Mouse (Mus musculus) midbrain, embryonic 14.5 days (tissue): ENCODE measurements at regions not wholly inside any gene's neighbourhood (a gene's known extent, or its start where the extent isn't known, plus 50 kb on each side); places are given as distances from the start of the nearest gene placed in this dataset.

Source experiments
- ATAC-seq: fragments of 200-750 bp; cut with Nextera tagmentation; 2 replicates; pipeline ENCODE4 v1.8.0; 2017; ENCODE audit warnings: moderate number of reproducible peaks, moderate library complexity; ENCODE audit not compliant: low FRiP score, low TSS enrichment
- DNase-seq: peaks from one replicate; pipeline ENCODE4 v3.0.0-alpha.2; 2015
- H3K27ac ChIP-seq: fragments of 300-500 bp; sonication (generic); replicated peaks from 2 replicates; pipeline ENCODE4 v1.5.1; 2014; ENCODE audit warnings: mild to moderate bottlenecking, low read depth, low read length, moderate library complexity
- H3K27me3 ChIP-seq: fragments of 300-500 bp; sonication (generic); 2 replicates; pipeline ENCODE4 v1.6.1; 2014; ENCODE audit warnings: low read length, control low read depth, mixed read lengths; ENCODE audit not compliant: control insufficient read depth, insufficient read depth
- H3K36me3 ChIP-seq: fragments of 300-500 bp; sonication (generic); 2 replicates; pipeline ENCODE4 v1.6.1; 2014; ENCODE audit warnings: low read length, control low read depth; ENCODE audit not compliant: control insufficient read depth, insufficient read depth
- H3K4me1 ChIP-seq: fragments of 300-500 bp; sonication (generic); 2 replicates; pipeline ENCODE4 v1.6.1; 2014; ENCODE audit warnings: mild to moderate bottlenecking, antibody characterized with exemption, low read length, control low read depth; ENCODE audit not compliant: control insufficient read depth, insufficient read depth
- H3K4me2 ChIP-seq: fragments of 300-500 bp; sonication (generic); 2 replicates; pipeline ENCODE4 v1.6.1; 2014; ENCODE audit warnings: mild to moderate bottlenecking, low read length, moderate library complexity
- H3K4me3 ChIP-seq: fragments of 300-500 bp; sonication (generic); replicated peaks from 2 replicates; pipeline ENCODE4 v1.5.1; 2014; ENCODE audit warnings: low read depth, low read length
- H3K9ac ChIP-seq: fragments of 300-500 bp; sonication (generic); replicated peaks from 2 replicates; pipeline ENCODE4 v1.6.1; 2014; ENCODE audit warnings: mild to moderate bottlenecking, low read length, moderate library complexity
- H3K9me3 ChIP-seq: fragments of 300-500 bp; sonication (generic); 2 replicates; pipeline ENCODE4 v1.6.1; 2016; ENCODE audit warnings: low read length, control low read depth, mixed read lengths; ENCODE audit not compliant: control insufficient read depth
- WGBS: fragments of 180-500 bp; shearing (Covaris S2); extraction: QIAGEN DNeasy Blood & Tissue Kit; methylation state at CpG from one replicate; pipeline ENCODE4 v1.1.7; 2014; 5-methylcytosine and 5-hydroxymethylcytosine counted together

DNA sequence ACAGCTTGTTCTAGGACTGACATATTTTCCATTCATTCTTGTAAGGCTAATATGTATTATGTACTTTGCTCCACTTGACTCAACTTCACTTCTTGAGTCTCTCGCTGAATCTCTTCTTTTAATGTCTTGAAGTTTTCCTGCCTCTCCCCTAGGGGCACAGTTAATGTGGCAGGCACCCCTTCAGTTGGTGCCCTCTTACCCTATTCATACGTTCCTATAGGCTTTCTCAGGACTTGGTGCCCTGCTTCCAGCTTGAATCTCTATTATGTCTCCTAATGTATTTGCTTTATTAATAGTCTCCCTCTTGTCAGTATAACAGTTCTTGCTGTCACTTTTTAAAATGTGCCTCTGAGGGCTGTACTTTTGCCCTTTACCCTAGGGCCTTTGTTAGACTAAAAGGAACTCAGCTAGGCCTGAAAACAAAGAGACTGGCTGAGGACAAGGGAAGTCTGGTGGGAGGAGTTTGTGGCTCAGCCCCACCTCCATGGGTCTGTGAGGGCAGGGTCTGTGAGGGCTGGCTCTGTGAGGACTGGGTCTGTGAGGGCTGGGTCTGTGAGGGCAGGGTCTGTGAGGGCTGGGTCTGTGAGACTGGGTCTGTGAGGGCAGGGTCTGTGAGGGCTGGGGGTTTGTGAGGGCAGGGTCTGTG, 362.9 kb upstream of the Nr5a2 start:
- Histone ChIP-seq H3K27ac (0 out of 2 replicates have a peak overlapping the region, but pooled peaks have one; percentile 13), H3K4me2 (no peak overlapping the region), H3K9me3 (no peaks in the 10 kb centered on the region), H3K4me3 (no peak overlapping the region), H3K4me1 (no peaks in the 10 kb centered on the region), H3K27me3 (no peaks in the 10 kb centered on the region), H3K9ac (no peak overlapping the region), H3K36me3 (no peaks in the 10 kb centered on the region)
- DNase-seq (peak; percentile 30), ATAC-seq (0 out of 2 replicates have a peak, but pooled peaks have one; percentile 37)
- WGBS, result 25% methylated on average over 2 of the region's 2 CpGs

DNA sequence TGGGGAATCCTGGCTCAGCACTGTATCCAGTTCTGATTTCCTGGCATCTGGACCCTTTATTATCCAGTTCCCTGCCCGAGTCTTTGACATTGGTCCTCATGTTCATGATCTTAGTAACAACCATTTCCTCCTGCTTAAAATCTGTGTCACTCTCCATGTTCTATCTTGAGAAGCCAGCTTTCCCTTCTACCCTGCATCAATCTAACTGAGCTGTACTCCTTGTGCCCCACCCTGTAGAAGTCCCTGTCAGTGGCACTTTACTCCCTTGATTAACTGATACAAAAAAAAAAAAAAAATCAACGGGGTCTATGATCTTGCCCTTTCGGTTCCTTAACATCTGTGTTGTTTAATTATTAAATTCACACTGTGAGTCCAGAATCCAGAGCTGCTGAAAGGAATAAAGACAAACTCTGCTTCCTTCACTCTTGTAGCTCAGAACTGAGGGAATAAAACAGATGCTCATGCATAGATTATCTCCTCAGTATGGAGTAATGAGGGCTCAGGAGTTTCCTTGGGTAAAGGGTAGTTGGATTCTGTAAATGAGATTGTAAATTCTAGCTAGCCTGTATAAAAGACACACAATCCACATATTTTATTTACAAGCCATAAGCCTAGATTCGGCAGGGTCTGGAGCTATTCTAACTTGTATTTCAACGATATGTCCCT, 342.6 kb upstream of the Nr5a2 start:
- H3K27ac ChIP-seq, result no peak overlapping the region
- H3K4me2 ChIP-seq, result no peak overlapping the region
- H3K4me1 ChIP-seq, result no peaks in the 10 kb centered on the region
- no peak for ATAC-seq
- H3K27me3 ChIP-seq, result no peaks in the 10 kb centered on the region
- H3K36me3 ChIP-seq, result no peaks in the 10 kb centered on the region
- 75% methylated on average over 5 of the region's 5 CpGs for WGBS
- DNase-seq, result peak; percentile 13
- no peak overlapping the region for H3K9ac ChIP-seq
- H3K9me3 ChIP-seq, result no peaks in the 10 kb centered on the region
- H3K4me3 ChIP-seq, result no peak overlapping the region

DNA sequence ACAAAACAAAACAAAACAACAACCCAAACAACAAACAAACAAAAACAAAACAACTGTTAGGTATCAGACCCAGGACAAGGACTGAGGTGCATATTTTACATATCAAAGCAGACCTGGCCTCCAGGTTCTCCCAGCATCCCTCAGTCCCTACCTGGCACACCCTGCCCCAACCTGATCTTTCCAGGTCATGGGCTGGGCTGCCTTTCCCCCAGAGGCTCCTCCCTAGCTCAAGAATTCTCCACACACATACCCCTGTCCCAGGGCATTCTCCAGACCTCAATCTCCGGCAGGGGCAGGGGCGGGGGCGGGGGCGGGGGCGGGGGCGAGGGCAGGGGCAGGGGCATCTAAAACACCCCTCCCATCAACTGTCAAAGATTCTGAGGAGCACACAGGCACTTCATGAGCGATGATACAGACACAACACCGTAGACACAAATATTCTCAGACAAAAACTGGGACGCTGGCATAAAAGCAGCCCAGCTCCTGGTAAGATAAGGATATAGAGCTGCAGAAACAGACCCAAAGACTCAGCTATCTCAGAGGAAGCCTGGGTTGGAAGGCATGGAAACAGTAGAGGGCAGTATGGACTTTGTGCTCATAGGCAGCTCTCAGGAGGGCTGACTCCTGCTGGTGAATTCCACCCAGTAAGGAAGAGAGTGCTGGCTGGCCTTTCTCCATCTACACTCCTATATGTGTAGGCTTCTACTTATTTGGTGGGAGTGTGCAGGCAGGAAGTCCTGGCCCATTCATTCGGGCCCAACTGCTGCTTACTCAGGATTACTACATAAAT, 337.7 kb upstream of the Nr5a2 start:
- Histone ChIP-seq H3K27ac (no peak overlapping the region), H3K4me1 (no peaks in the 10 kb centered on the region), H3K4me3 (no peak overlapping the region), H3K36me3 (no peaks in the 10 kb centered on the region), H3K9ac (no peak overlapping the region), H3K4me2 (no peak overlapping the region), H3K27me3 (no peaks in the 10 kb centered on the region), H3K9me3 (no peaks in the 10 kb centered on the region)
- WGBS, result 59% methylated on average over 10 of the region's 10 CpGs
- DNase-seq (peak; percentile 23), ATAC-seq (no peak)

DNA sequence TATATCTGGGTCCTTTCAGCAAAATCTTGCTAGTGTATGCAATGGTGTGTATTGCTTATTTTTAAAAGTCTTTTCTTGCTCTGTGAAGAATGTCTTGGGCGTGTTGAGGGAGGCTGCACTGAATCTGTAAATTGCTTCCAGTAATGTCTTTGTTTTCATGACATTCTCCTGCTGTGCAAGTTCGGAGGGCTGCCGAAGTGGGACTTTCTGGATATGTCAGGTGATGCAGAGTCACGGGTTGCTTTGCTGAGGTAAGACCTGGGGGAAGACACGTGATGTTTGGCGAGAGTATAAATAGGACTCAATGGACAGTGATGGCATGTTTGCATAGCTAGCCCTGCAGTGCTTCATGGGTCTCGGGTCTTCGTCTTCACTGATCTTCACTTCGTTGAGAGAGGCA, 329.2 kb upstream of the Nr5a2 start:
- no peak overlapping the region for H3K27ac ChIP-seq
- WGBS, result 86% methylated on average over 9 of the region's 9 CpGs
- ATAC-seq, result no peak
- H3K27me3 ChIP-seq, result no peaks in the 10 kb centered on the region
- H3K4me1 ChIP-seq, result no peaks in the 10 kb centered on the region
- no peak overlapping the region for H3K4me2 ChIP-seq
- H3K36me3 ChIP-seq, result no peaks in the 10 kb centered on the region
- no peaks in the 10 kb centered on the region for H3K9me3 ChIP-seq
- no peak overlapping the region for H3K9ac ChIP-seq
- no peak overlapping the region for H3K4me3 ChIP-seq
- DNase-seq, result no peak

DNA sequence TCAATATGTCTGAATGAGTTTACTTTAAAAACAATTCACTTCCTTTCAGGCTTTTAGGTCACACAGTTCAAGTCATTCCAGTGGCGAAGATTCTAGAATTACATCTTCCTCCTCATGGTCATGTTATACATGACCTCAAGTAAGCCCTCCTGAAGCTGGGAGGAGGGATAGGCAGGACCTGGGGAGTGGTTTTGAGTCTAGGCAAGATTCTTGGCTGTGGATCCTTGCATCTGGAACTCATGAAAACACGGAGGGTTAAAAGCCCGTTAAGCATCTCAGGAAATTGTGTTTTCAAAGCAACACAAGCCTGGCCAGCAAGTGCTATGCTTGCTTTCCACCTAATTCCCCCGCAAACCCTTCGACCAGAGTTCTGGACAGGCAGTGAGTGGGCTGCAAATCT, 323.0 kb upstream of the Nr5a2 start:
- Histone ChIP-seq H3K4me3 (no peak overlapping the region), H3K27ac (no peak overlapping the region), H3K27me3 (no peaks in the 10 kb centered on the region), H3K4me2 (no peak overlapping the region), H3K36me3 (no peaks in the 10 kb centered on the region), H3K4me1 (no peaks in the 10 kb centered on the region), H3K9me3 (no peaks in the 10 kb centered on the region), H3K9ac (no peak overlapping the region)
- DNase-seq, result no peak
- WGBS, result 91% methylated on average over 5 of the region's 5 CpGs
- ATAC-seq, result no peak

DNA sequence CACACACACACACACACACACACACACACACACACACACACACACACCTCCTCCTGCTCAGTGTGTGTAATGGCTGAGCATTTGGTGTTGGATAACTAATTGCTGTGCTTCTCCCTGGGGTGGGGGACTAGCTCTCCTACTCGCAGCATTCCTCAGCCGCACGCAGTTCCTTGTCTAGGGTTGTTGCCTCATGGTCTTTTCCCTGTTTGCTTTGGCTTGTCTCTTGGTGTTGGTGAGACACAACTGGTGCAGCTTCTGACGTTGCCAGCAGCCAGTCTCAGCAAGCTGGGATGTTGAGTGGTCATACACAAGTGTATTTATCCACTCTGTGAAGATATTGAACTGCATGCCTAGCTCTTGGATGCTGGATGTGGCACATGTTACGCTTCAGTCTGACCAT, 322.2 kb upstream of the Nr5a2 start:
- no peak overlapping the region for H3K27ac ChIP-seq
- ATAC-seq (no peak), DNase-seq (no peak)
- H3K27me3 ChIP-seq, result no peaks in the 10 kb centered on the region
- no peak overlapping the region for H3K9ac ChIP-seq
- no peak overlapping the region for H3K4me2 ChIP-seq
- no peak overlapping the region for H3K4me3 ChIP-seq
- H3K36me3 ChIP-seq, result no peaks in the 10 kb centered on the region
- WGBS, result 83% methylated on average over 5 of the region's 5 CpGs
- H3K4me1 ChIP-seq, result no peaks in the 10 kb centered on the region
- H3K9me3 ChIP-seq, result no peaks in the 10 kb centered on the region

DNA sequence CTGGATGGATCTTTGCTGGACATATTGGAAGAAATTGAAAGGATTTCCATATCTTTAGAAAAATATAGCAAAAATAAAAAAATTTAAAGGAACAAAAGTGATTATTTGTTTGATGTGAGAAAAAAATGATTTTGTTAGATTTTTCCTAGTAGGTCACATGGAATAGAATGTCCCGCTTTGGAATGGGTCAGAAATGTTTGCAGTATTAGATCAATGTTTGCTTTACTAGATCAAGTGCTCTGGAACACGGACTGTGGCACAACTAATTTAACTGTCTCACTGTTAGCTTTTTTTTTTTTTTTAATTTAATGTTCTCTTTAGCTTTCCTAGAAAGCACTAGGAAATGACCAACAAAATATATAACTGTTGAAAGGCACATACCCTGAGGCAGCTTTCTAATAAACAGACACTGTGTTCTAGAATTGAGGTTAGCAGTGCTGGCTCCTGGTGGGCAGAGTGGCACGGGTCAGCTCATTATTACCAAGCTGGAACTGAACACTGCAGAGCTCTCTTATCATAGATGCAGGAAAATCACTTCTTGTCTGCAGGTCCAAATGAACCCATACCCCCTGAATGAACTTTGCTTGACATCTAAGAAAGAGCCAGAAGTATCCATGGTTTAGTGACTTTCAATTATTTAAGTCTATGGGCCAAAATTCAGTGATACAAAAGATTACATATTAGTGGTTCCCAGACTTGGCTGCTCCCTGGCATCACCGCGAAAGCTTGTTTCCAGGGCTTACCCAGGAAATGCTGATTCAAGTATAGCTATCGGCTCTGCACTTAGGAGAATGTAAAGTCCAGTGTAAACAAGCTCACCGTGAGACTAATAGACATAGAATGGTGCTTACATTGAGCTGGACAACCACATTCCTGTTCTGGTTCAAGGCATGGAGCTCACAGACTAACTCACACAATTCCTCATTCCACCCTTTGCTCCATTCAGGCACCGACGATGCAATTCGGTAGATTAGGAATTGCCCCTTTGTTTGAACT, 320.4 kb upstream of the Nr5a2 start:
- 75% methylated on average over 10 of the region's 10 CpGs for WGBS
- ATAC-seq, result no peak

DNA sequence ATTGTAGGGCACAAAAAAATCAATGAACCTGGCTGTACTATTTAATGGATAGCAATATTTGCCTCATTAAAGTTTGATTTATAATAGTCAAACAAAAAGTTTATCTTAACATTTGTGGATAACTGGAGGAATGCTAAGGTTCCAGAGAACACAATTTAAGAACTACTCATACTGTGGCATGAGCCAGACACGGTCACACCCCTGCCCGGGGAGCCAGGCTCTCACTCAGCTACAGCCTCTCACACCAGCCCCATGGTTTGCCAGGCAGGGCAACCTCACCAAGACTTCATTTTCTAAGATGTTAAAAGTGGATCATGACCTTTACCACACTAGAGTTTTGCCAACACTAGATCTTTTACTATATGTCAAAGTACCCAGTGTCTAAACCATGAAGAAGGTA, 319.7 kb upstream of the Nr5a2 start:
- Histone ChIP-seq H3K36me3 (no peaks in the 10 kb centered on the region), H3K4me3 (no peak overlapping the region), H3K4me1 (no peaks in the 10 kb centered on the region), H3K9ac (no peak overlapping the region), H3K4me2 (no peak overlapping the region), H3K9me3 (no peaks in the 10 kb centered on the region), H3K27ac (no peak overlapping the region), H3K27me3 (no peaks in the 10 kb centered on the region)
- 94% methylated on average over 2 of the region's 2 CpGs for WGBS
- DNase-seq, result no peak
- no peak for ATAC-seq

More for the DNA sequence above, 320.4 kb upstream of the Nr5a2 start:
- Histone ChIP-seq H3K9me3 (no peaks in the 10 kb centered on the region), H3K36me3 (no peaks in the 10 kb centered on the region), H3K4me2 (no peak overlapping the region), H3K4me1 (no peaks in the 10 kb centered on the region), H3K27me3 (no peaks in the 10 kb centered on the region), H3K4me3 (no peak overlapping the region), H3K9ac (no peak overlapping the region), H3K27ac (no peak overlapping the region)
- no peak for DNase-seq
